Mouse (Mus musculus): ENCODE data around the gene Supt3. TPM values are rescaled to one million over a fixed set of nuclear protein-coding genes. Genes with fewer than 3 reads are reported as not detected.

Gene Supt3
- polyA plus RNA-seq, 1 experiment from 2014 or later: 18.6 TPM

DNA sequence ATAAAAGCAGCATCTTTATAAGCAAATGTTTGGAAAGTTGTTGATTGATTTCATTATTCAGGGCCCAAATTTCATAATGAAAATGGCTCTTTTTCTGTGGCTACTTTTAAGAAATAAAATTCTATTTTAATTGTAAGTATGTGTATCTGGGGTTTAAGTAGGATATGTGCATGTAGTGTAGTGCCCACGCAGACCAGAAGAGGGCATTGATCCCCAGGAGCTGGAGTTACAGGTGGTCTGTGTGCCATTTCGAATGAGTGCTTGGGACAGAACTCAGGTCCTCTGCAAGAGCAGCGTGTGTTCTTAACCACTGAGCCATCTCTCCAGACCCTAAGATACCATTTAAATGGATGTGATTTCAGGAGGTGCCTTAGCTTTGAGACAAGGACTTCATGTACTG, 296.8 kb downstream of the Supt3 start:
- Histone ChIP-seq H3K27ac (no peak overlapping the region), H3K27me3 (replicated peaks) (no peaks in the 10 kb centered on the region), H3K4me1 (replicated peaks) (no peaks in the 10 kb centered on the region), H3K36me3 (no peaks in the 10 kb centered on the region), H3K9ac (no peak overlapping the region), H3K4me2 (replicated peaks) (no peak overlapping the region), H3K4me3 (replicated peaks) (no peak overlapping the region), H3K9me3 (no peaks in the 10 kb centered on the region)
- 89% methylated on average over 3 of the region's 3 CpGs for WGBS
- no peak for ATAC-seq

DNA sequence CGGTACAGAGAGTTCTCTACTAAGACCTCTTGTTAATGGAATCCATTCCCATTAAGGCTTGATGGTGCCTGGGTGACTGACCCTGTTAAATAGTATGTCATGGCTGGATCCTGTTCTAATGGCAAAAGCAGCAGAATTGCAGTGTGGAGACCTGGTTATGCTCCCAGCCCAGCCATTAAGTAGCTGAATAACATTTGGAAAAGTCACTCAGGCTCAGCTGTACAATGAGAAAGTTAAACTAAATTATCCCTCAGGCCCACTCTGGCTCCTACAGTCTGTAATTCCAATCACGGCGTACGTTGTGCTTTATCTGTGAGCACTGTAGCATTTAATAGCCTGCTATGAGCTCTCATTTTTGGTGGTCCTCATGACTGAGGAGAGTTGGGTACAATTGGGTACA, 300.0 kb downstream of the Supt3 start:
- ATAC-seq: no peak
- H3K9ac ChIP-seq: no peak overlapping the region
- no peaks in the 10 kb centered on the region; the same call in 1 of the 2 replicates for H3K4me1 ChIP-seq (replicated peaks)
- H3K27me3 ChIP-seq (replicated peaks): no peaks in the 10 kb centered on the region
- WGBS: 89% methylated on average over 4 of the region's 4 CpGs
- H3K4me3 ChIP-seq (replicated peaks): no peak overlapping the region
- no peaks in the 10 kb centered on the region for H3K9me3 ChIP-seq
- H3K36me3 ChIP-seq: no peaks in the 10 kb centered on the region
- H3K27ac ChIP-seq: no peak overlapping the region
- H3K4me2 ChIP-seq (replicated peaks): no peak overlapping the region

DNA sequence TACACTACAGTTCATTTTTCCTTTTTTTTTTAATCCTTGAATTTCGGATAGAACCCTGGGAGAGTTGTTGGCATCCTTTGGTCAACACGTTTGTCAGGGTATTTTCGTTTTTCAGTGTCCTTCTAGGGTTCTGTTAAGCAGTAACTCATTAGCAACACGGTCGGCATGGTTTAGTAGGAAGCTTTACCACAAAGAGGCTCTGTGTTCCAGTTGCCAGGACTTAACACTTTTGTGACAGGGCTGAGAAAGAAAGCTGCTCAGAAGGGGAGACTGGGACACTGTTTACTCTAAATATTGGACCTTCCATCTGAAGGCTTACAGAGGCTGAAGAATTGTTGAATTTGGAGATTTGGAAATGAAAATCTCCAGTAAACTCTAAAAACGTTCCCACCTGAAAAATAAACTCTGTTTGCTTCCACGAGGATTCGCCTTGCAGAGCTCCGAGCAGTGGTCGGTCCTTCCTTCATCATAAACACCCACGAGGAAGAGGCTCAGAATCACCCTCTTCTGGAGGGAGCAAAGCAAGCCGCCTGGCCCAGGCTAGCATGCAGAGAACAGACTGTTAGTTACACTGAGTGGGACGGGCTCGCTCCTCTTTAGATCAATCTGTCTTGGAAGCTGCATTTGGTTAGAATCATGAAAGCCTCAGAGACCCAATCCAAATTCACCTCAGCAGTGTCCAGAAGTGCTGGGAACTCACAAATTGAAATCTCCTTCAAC, 301.1 kb downstream of the Supt3 start:
- WGBS: 63% methylated on average over 14 of the region's 14 CpGs
- Histone ChIP-seq H3K9ac (no peak overlapping the region), H3K4me3 (replicated peaks) (no peak overlapping the region), H3K27me3 (replicated peaks) (no peaks in the 10 kb centered on the region), H3K4me2 (replicated peaks) (no peak overlapping the region), H3K4me1 (replicated peaks) (no peaks in the 10 kb centered on the region; the same call in 1 of the 2 replicates), H3K36me3 (no peaks in the 10 kb centered on the region), H3K27ac (no peak overlapping the region), H3K9me3 (no peaks in the 10 kb centered on the region)
- ATAC-seq: no peak

DNA sequence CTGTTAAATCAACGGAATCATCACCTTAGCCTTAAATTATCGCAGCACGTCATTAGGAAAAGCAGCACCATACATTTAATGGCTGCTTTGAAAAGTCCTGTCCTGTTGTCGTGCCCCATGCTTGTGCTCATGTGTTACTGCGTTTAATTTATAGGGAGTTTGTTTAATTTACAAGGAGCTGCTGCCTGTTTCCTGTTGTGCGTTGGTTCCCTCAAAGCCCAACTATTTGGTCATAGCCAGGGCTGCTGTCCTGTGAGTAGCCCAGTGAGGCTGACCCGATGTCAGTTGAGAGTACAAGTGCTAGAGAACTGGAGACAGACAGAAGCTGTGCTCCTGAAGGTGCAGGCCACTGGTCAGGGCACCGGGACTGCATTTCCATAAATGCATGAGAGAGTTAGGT, 304.6 kb downstream of the Supt3 start:
- Histone ChIP-seq H3K4me1 (replicated peaks) (no peaks in the 10 kb centered on the region; the same call in 1 of the 2 replicates), H3K4me2 (replicated peaks) (no peak overlapping the region; the same call in 1 of the 2 replicates), H3K9ac (no peak overlapping the region), H3K27ac (no peak overlapping the region), H3K36me3 (no peaks in the 10 kb centered on the region), H3K27me3 (replicated peaks) (no peaks in the 10 kb centered on the region), H3K4me3 (replicated peaks) (no peak overlapping the region), H3K9me3 (no peaks in the 10 kb centered on the region)
- 59% methylated on average over 8 of the region's 8 CpGs for WGBS
- ATAC-seq: no peak

DNA sequence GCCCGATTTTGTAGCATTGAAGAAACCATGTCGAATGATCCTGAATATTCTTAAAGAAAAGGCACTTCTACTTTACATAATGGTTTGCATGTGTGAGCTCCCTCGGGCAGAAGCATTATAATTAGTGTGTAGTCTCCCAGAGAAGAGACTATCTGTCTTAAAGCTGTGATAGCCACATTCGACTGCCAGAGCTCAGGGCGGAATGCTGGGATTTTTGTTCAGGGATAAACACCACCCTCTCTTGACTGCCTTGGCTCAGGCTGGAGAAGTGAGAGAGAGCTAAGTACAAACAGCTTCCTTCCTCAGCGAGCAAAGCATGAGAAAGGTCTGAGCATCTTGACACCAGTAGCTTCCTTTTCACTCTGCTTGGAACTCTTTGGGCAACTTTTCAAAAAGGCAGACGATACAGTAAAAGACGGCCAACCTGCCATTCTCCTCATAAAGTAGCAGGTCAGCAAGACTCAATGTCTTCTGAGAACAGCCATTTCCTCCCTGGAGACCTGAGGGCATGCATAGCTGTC, 305.1 kb downstream of the Supt3 start:
- WGBS: 45% methylated on average over 8 of the region's 8 CpGs
- ATAC-seq: no peak
- Histone ChIP-seq H3K9me3 (no peaks in the 10 kb centered on the region), H3K4me1 (replicated peaks) (no peaks in the 10 kb centered on the region; the same call in 1 of the 2 replicates), H3K9ac (no peak overlapping the region), H3K36me3 (no peaks in the 10 kb centered on the region), H3K27ac (no peak overlapping the region), H3K27me3 (replicated peaks) (no peaks in the 10 kb centered on the region), H3K4me2 (replicated peaks) (no peak overlapping the region), H3K4me3 (replicated peaks) (no peak overlapping the region)

DNA sequence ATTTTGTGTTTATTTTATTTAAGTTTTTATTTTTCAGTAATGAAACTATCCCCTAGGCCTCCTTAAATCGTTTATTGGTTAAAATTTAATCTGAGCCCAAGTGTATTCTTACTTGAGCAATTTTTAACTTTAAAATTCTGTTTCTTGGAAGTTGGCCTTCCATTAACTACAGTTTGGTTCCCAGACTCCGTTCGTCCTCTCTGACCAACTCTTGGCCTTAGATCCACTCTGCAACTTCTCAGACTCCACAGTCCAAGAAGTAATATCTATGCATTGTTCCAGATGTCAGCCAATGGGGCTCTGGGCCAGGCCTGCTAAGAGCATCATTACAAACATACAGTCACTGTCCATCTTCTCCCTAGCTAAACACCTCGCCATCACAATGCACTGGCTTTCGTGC, 309.4 kb downstream of the Supt3 start:
- Histone ChIP-seq H3K9me3 (no peaks in the 10 kb centered on the region), H3K4me1 (replicated peaks) (no peaks in the 10 kb centered on the region; the same call in 1 of the 2 replicates), H3K4me2 (replicated peaks) (no peak overlapping the region), H3K36me3 (no peaks in the 10 kb centered on the region), H3K4me3 (replicated peaks) (no peak overlapping the region), H3K9ac (no peak overlapping the region), H3K27ac (no peak overlapping the region), H3K27me3 (replicated peaks) (no peaks in the 10 kb centered on the region)
- WGBS: 77% methylated on average over 5 of the region's 5 CpGs
- no peak for ATAC-seq

DNA sequence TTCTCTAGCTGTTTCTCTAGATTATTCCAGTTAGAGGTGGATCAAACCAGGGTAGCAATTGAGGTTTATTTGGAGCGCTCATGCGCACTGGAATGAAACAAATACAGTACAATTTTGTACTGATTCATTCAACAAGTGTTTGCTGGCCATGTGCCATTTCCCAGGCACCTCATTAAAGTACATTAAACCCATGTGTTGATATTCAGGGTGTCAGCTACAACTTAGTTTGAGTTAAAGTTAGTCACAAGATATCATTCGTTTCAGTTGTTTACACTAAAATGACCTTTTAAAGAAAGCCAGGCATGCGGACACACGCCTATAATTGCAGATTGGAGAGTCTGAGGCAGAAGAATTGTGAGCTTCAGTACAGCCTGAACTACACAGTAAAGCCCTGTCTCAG, 310.1 kb downstream of the Supt3 start:
- Histone ChIP-seq H3K27ac (no peak overlapping the region), H3K36me3 (no peaks in the 10 kb centered on the region), H3K9me3 (no peaks in the 10 kb centered on the region), H3K4me1 (replicated peaks) (no peaks in the 10 kb centered on the region), H3K4me3 (replicated peaks) (no peak overlapping the region), H3K4me2 (replicated peaks) (no peak overlapping the region), H3K27me3 (replicated peaks) (no peaks in the 10 kb centered on the region), H3K9ac (no peak overlapping the region)
- ATAC-seq: no peak
- 50% methylated on average over 5 of the region's 5 CpGs for WGBS

DNA sequence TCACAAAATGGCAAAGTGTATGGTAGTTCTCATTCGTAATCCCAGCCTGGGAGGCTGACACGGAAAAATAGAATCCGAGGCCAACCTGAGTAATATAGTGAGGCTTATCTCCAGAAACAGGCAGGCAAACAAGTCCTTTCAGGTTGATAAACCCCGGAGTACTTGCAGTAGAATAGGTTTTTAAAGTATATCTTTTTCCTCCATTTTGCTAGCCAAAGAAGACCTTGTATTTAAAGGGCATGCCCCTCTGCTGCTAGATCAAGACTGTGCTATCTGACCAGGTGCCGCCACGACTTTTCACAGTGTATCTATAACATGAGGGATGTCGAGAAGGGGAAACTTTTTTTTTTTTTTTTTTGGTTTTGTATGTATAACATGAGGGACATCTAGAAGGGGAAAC, 324.1 kb downstream of the Supt3 start:
- no peak overlapping the region for H3K4me3 ChIP-seq (replicated peaks)
- no peaks in the 10 kb centered on the region for H3K9me3 ChIP-seq
- no peaks in the 10 kb centered on the region for H3K27me3 ChIP-seq (replicated peaks)
- 79% methylated on average over 7 of the region's 7 CpGs for WGBS
- no peaks in the 10 kb centered on the region for H3K4me1 ChIP-seq (replicated peaks)
- H3K36me3 ChIP-seq: no peaks in the 10 kb centered on the region
- no peak overlapping the region for H3K27ac ChIP-seq
- no peak overlapping the region for H3K9ac ChIP-seq
- no peak for ATAC-seq
- no peak overlapping the region for H3K4me2 ChIP-seq (replicated peaks)

DNA sequence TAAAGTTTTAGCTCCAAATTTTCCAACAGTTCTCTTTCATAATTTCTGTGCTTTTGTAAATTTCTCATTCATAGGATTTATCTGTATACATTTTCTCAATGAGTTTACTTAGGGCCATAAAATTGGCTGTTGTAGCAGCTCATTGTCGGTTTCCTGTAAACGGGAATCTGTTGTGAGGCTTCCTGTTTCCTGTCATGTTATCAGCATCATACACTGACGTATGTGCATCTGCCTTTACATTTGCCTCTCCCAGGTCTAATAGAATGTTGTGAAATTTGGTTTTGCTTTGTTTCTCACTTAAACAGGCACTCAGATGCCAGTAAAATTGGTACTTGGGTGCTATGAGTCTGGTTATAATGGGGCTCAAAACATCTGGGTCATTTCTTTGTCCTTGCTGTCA, 338.4 kb downstream of the Supt3 start:
- H3K9me3 ChIP-seq: no peaks in the 10 kb centered on the region
- H3K4me1 ChIP-seq (replicated peaks): 0 out of 2 replicates have a peak, but pooled peaks cover 4% of the 10 kb centered on the region
- ATAC-seq: no peak
- H3K4me2 ChIP-seq (replicated peaks): no peak overlapping the region
- no peak overlapping the region for H3K4me3 ChIP-seq (replicated peaks)
- no peak overlapping the region for H3K9ac ChIP-seq
- H3K36me3 ChIP-seq: no peaks in the 10 kb centered on the region
- H3K27ac ChIP-seq: no peak overlapping the region
- WGBS: 37% methylated on average over 3 of the region's 3 CpGs
- H3K27me3 ChIP-seq (replicated peaks): no peaks in the 10 kb centered on the region

DNA sequence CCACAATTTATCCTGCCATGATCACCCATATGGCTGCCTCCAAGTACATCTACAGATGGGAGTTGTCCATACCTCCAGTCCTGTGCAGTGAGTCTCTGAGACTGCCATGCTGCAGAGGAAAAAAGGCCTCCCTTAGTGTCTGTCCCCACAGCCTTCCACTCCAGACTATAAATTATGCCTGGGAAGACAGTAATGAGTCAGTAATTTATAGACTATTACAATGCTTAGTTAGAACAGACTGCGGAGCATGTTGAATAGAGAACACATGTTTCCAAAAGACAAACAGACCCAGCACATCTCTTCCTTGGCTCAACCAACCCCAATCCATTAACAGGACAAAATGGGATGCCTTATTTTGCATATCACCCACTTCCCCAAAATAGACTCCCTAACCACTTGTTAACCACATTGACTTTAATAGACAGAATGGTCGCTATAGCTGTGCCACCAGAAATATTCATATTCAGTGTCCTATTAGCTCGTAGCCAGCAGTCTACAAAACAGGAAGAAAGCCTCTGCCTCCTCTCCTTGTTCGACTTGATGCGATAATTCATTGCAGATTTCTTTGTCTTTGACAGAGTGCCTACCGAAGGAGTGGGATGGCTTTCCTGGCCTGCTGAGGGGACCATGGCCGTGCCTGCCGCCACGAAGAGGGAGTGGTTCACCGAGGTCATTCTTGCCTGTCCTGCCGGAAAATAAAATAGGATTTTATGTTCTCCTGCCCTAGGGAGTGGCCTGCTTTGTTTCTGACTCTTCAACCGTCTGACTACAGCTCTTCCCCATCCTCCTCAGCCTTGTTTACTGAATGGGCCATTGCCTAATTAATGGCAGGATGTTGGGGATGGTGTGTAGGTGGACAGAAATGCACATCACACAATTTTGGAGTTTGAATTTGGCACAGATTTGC, 341.9 kb downstream of the Supt3 start:
- H3K4me3 ChIP-seq (replicated peaks): no peak overlapping the region
- no peaks in the 10 kb centered on the region for H3K9me3 ChIP-seq
- no peaks in the 10 kb centered on the region for H3K27me3 ChIP-seq (replicated peaks)
- 0 out of 2 replicates have a peak, but pooled peaks cover 4% of the 10 kb centered on the region for H3K4me1 ChIP-seq (replicated peaks)
- no peak overlapping the region for H3K9ac ChIP-seq
- no peaks in the 10 kb centered on the region for H3K36me3 ChIP-seq
- WGBS: 36% methylated on average over 12 of the region's 12 CpGs
- no peak overlapping the region for H3K4me2 ChIP-seq (replicated peaks)
- no peak overlapping the region for H3K27ac ChIP-seq
- ATAC-seq: no peak

DNA sequence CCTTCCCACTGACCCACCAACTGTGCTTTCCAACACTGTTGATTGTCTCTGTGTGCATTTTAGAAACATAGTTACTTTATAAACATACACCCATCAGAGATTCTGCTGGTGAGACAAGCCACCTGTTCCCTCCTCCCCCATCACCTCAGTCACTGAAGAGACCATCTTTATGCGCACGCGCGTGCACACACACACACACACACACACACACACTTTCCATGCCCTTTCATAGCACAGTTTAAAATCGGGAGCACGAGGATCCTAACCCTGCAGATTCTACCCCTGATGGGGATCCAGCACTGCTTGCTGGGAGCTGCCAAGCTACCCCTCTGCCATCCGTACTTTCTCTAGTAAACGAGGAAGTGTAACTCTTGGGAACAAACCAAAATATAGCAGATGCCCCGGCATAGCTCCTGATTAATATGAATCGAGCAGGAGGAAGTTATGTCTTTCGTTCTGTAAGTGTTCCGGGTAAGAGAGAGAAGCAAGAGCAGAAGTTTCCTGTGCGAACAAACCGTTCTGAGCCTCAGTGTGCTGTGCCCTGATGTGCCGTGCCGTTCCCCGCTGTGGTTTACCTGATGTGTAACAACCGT, 342.8 kb downstream of the Supt3 start:
- Histone ChIP-seq H3K4me3 (replicated peaks) (no peak overlapping the region), H3K36me3 (no peaks in the 10 kb centered on the region), H3K9ac (no peak overlapping the region), H3K27ac (no peak overlapping the region), H3K9me3 (no peaks in the 10 kb centered on the region), H3K4me1 (replicated peaks) (0 out of 2 replicates have a peak, but pooled peaks cover 4% of the 10 kb centered on the region), H3K27me3 (replicated peaks) (no peaks in the 10 kb centered on the region), H3K4me2 (replicated peaks) (peak overlapping the region; percentile 26)
- ATAC-seq: no peak
- WGBS: 51% methylated on average over 18 of the region's 18 CpGs

DNA sequence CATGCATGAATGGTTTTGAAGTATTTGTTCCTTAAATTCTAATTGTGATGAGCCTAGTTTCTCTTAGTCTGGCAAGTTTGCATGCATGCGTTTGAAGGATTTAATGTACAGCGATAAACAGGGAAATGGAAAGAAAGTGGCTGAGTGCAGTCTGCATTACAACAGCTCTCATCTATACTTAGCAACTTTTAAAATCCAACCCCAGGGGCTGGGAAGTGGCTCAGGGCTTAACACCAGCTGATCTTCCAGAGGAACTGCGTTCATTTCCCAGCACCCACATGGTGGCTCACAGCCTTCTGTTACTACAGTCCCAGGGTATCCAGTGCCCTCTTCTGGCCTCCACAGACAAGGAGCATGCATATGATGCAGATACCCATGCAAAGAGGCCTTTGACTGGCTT, 346.9 kb downstream of the Supt3 start:
- 96% methylated on average over 3 of the region's 3 CpGs for WGBS
- no peaks in the 10 kb centered on the region for H3K4me1 ChIP-seq (replicated peaks)
- H3K27me3 ChIP-seq (replicated peaks): no peaks in the 10 kb centered on the region
- no peak overlapping the region for H3K9ac ChIP-seq
- no peak overlapping the region for H3K4me3 ChIP-seq (replicated peaks)
- no peaks in the 10 kb centered on the region for H3K9me3 ChIP-seq
- H3K36me3 ChIP-seq: no peaks in the 10 kb centered on the region
- H3K4me2 ChIP-seq (replicated peaks): no peak overlapping the region
- H3K27ac ChIP-seq: no peak overlapping the region
- ATAC-seq: no peak

All from intestine, embryonic 15.5 days (tissue).